Comparison of ENCODE assay signal across 8 mouse cellular contexts in the genomic region with DNA sequence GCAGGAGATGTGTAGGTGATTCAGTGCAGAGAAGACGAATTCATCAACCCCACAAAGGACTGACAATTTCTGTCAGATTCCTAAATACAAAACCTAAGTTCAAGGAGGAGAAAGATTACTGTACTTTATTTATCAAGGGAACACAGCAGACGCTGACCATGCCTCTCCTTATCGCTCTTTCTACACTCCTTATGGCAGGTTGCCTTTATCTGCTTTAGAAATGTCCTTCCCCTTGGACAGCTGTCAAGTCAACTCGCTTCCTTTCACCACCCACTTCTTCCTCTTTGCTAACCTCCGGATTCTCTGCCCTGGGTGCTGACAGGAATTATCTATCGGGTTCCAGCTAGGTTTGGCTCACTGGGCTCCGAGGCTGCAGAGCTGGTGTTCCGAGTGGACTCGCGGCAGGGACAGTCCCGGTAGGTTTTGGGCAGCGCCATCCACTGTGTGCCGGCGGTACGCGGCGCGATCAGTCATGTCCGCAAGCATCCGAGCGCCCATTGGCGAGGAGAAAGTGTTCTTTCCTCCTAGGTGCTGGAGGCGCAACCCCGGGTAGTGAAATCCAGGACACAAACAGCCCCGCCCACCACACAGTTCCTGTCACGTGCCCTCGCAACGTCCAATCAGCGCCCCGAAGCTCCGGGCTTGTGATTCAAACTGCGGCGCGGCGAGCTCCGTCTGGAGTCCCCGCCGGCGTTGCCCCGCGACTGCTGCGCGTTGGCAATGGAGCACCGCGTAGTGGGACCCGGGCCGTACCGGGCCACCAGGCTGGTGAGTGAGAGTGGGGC. TPM values are rescaled to one million over a fixed set of nuclear protein-coding genes. Genes with fewer than 3 reads are reported as not detected.
DNase-seq lines count a peak whose midpoint lies in the region; ATAC-seq lines count a peak whose summit lies in the region.

A gene (plus strand): TSS at position 631 of the 785 bp plus-strand sequence.

- under 1% methylated on average over 48 of the region's 48 CpGs for WGBS in hindbrain, embryonic 14.5 days

- no peaks in the 10 kb centered on the region for H3K36me3 ChIP-seq in hindbrain, embryonic 14.5 days (replicated peaks; ENCODE audit: control insufficient read depth, insufficient read depth)

- peak; percentile 96 for DNase-seq in NIH3T3 (ENCODE audit: low read depth)
- DNase-seq in cerebellum, postnatal 10 days: peak; percentile 97
- peak; percentile 87 to 93 for DNase-seq in frontal cortex, postnatal 14 days (ENCODE audit: low spot score in 2 of 2)
- DNase-seq in hindbrain, embryonic 14.5 days (ENCODE audit: low spot score): peak; percentile 88
- DNase-seq in layer of hippocampus, postnatal 36 days: peak; percentile 90 to 91
- peak; percentile 98 for DNase-seq in lung, postnatal 36 days
- peak; percentile 96 for DNase-seq in retina, postnatal 1 day
- DNase-seq in urinary bladder, adult 18-20 months (ENCODE audit: low spot score in 2 of 2): peak; percentile 92 to 94

- peaks cover 4% of the 10 kb centered on the region; the same call in 1 of the 2 replicates for H3K4me1 ChIP-seq in hindbrain, embryonic 14.5 days (replicated peaks; ENCODE audit: control insufficient read depth, insufficient read depth, low read length)

- peak within 1 kb of the TSS; percentile 41; the same call in 1 of the 2 replicates for H3K27ac ChIP-seq in hindbrain, embryonic 14.5 days

- no peaks in the 10 kb centered on the region for H3K9me3 ChIP-seq in hindbrain, embryonic 14.5 days (ENCODE audit: control insufficient read depth, low read length)

- peak within 1 kb of the TSS; percentile 87 for H3K4me2 ChIP-seq in hindbrain, embryonic 14.5 days (replicated peaks)

- H3K9ac ChIP-seq in hindbrain, embryonic 14.5 days: peak within 1 kb of the TSS; percentile 80

- ATAC-seq in hindbrain, embryonic 14.5 days (ENCODE audit: low FRiP score): peak; percentile 98

- peak within 1 kb of the TSS; percentile 63 for H3K4me3 ChIP-seq in hindbrain, embryonic 14.5 days (replicated peaks; ENCODE audit: low read length)

- no peaks in the 10 kb centered on the region for H3K27me3 ChIP-seq in hindbrain, embryonic 14.5 days (ENCODE audit: control insufficient read depth, insufficient read depth, low read length)

RNA-seq across cellular contexts. Expression of the gene that starts here (rescaled TPM):
- 2.2 and 2.6 TPM in 2 replicates for polyA plus RNA-seq in hindbrain, embryonic 14.5 days (2014; fragmentation: Nextera tagmentation; extraction: Ambion mirVana)
- total RNA-seq in layer of hippocampus, postnatal 36 days (2021): under 1 TPM; 0.56 to 0.85 TPM

Comparison
In these comparisons a context has a peak if more than half of its experiments do, and no peak if none do; other contexts are left out.
1. Peak in every context shown above with its lines: DNase-seq, ATAC-seq, H3K4me3 ChIP-seq and H3K27ac ChIP-seq.
2. Peak in DNase-seq in layer of hippocampus, postnatal 36 days; RNA of the gene not detected or under 1 TPM.